Mouse (Mus musculus) CH12.LX (cell line): ENCODE measurements around the gene Hip1r. TPM values are rescaled to one million over a fixed set of nuclear protein-coding genes. Genes with fewer than 3 reads are reported as not detected.

Source experiments
- DNase-seq: peaks from one replicate; pipeline ENCODE4 v3.0.0-alpha.2; 2013; ENCODE audit errors: extremely low read depth
- H3K27ac ChIP-seq: 2 replicates; pipeline ENCODE4 v1.5.1; 2012; ENCODE audit warnings: low read depth, mild to moderate bottlenecking, control low read depth, moderate library complexity; ENCODE audit not compliant: insufficient read depth
- H3K27me3 ChIP-seq: replicated peaks from 2 replicates; pipeline ENCODE3; 2012; ENCODE audit warnings: inconsistent platforms
- H3K36me3 ChIP-seq, 2 experiments: replicated peaks in 1 of 2; 2 replicates each; pipeline versions ENCODE3 to v1.6.1; 2012; ENCODE audit warnings: inconsistent platforms in 1 of 2, low read length in 1 of 2, mild to moderate bottlenecking in 1 of 2, mixed read lengths in 1 of 2, moderate library complexity in 1 of 2; ENCODE audit not compliant: control insufficient read depth in 1 of 2, insufficient read depth in 1 of 2
- H3K4me1 ChIP-seq, 2 experiments: 2 replicates each; pipeline ENCODE4 v1.6.1; 2012; ENCODE audit warnings: inconsistent platforms in 1 of 2, moderate library complexity in 1 of 2; ENCODE audit not compliant: insufficient read depth in 2 of 2, control insufficient read depth in 1 of 2
- H3K4me2 ChIP-seq: 2 replicates; pipeline ENCODE4 v1.6.1; 2012; ENCODE audit warnings: low read depth, mild to moderate bottlenecking, control low read depth; ENCODE audit not compliant: poor library complexity, insufficient read depth, severe bottlenecking
- H3K4me3 ChIP-seq, 3 experiments: fragments of 150-350 bp in 1 of 3; sonication (generic) in 1 of 3; replicated peaks in 1 of 3; 2 replicates each; pipeline versions ENCODE3 to v1.5.1; 2011 to 2012; ENCODE audit warnings: low read depth in 2 of 3, low read length in 2 of 3, mild to moderate bottlenecking in 2 of 3, moderate library complexity in 2 of 3, control low read depth in 1 of 3, improper control_type of control experiment in 1 of 3, inconsistent platforms in 1 of 3, mixed read lengths in 1 of 3; ENCODE audit not compliant: poor library complexity in 1 of 3
- H3K79me2 ChIP-seq: replicated peaks from 2 replicates; pipeline ENCODE4 v1.6.1; 2012; ENCODE audit warnings: mild to moderate bottlenecking, moderate library complexity; ENCODE audit not compliant: control insufficient read depth, poor library complexity, insufficient read depth, severe bottlenecking; ENCODE audit errors: extremely low read depth
- H3K9ac ChIP-seq: 2 replicates; pipeline ENCODE4 v1.6.1; 2012; ENCODE audit warnings: low read depth, mild to moderate bottlenecking, control low read depth, moderate library complexity; ENCODE audit not compliant: insufficient read depth
- H3K9me3 ChIP-seq: replicated peaks from 2 replicates; pipeline ENCODE3; 2012; ENCODE audit warnings: low read length, inconsistent platforms, mixed read lengths
- CHD1 ChIP-seq: IDR thresholded peaks from 2 replicates; pipeline ENCODE4 v1.6.1; 2012; ENCODE audit warnings: low read depth, low read length, improper control_type of control experiment, inconsistent platforms
- CHD2 ChIP-seq: IDR thresholded peaks from 2 replicates; pipeline ENCODE4 v1.6.1; 2011; ENCODE audit warnings: low read length, improper control_type of control experiment
- E2F4 ChIP-seq: IDR thresholded peaks from 2 replicates; pipeline ENCODE4 v1.6.1; 2011; ENCODE audit warnings: low read depth, low read length, improper control_type of control experiment; ENCODE audit not compliant: insufficient replicate concordance
- ELF1 ChIP-seq: IDR thresholded peaks from 2 replicates; pipeline ENCODE4 v1.6.1; 2014; ENCODE audit warnings: low read depth, mild to moderate bottlenecking, inconsistent platforms, low read length, improper control_type of control experiment
- ETS1 ChIP-seq: conservative IDR thresholded peaks from 2 replicates; pipeline ENCODE4 v1.6.1; 2012; ENCODE audit warnings: low read depth, mild to moderate bottlenecking, inconsistent platforms, low read length, improper control_type of control experiment, moderate library complexity
- GABPA ChIP-seq: IDR thresholded peaks from 2 replicates; pipeline ENCODE4 v1.6.1; 2012; ENCODE audit warnings: low read depth, low read length, improper control_type of control experiment, inconsistent platforms; ENCODE audit not compliant: insufficient replicate concordance
- MAFK ChIP-seq: IDR thresholded peaks from 2 replicates; pipeline ENCODE4 v1.6.1; 2011; ENCODE audit warnings: low read length, improper control_type of control experiment; ENCODE audit not compliant: insufficient replicate concordance
- MXI1 ChIP-seq: IDR thresholded peaks from 2 replicates; pipeline ENCODE4 v1.6.1; 2011; ENCODE audit warnings: mild to moderate bottlenecking, low read depth, low read length, improper control_type of control experiment
- NRF1 ChIP-seq: IDR thresholded peaks from 2 replicates; pipeline ENCODE4 v1.6.1; 2014; ENCODE audit warnings: low read depth, mild to moderate bottlenecking, inconsistent platforms, low read length, improper control_type of control experiment, moderate library complexity
- PAX5 ChIP-seq: IDR thresholded peaks from 2 replicates; pipeline ENCODE4 v1.6.1; 2012; ENCODE audit warnings: low read length, inconsistent platforms, mixed read lengths
- POLR2A ChIP-seq: IDR thresholded peaks from 2 replicates; pipeline ENCODE4 v1.6.1; 2011; ENCODE audit warnings: low read depth, mild to moderate bottlenecking, improper control_type of control experiment, low read length
- RAD21 ChIP-seq: IDR thresholded peaks from 2 replicates; pipeline ENCODE4 v1.6.1; 2011; ENCODE audit warnings: low read depth, mild to moderate bottlenecking, low read length, improper control_type of control experiment, moderate library complexity
- RCOR1 ChIP-seq: conservative IDR thresholded peaks from 2 replicates; pipeline ENCODE4 v1.6.1; 2012; ENCODE audit warnings: low read depth, mild to moderate bottlenecking, inconsistent platforms, low read length, improper control_type of control experiment
- SMC3 ChIP-seq: IDR thresholded peaks from 2 replicates; pipeline ENCODE4 v1.6.1; 2011; ENCODE audit warnings: low read depth, low read length, improper control_type of control experiment
- dilution Hi-C: fragments of 300-500 bp; cut with MboI; formaldehyde crosslinking; loops from 2 replicates; pipeline ENCODE4 v1.14.3; 2020; ENCODE audit warnings: low sequenced_read_pairs; ENCODE audit not compliant: extremely low pct_unique_long_range_greater_than_20kb, extremely low pct_ligation_motif_present
- in situ Hi-C: fragments of 300-500 bp; cut with MboI; formaldehyde crosslinking; loops from 3 replicates; pipeline ENCODE4 v1.14.3; 2019; ENCODE audit warnings: low sequenced_read_pairs, low pct_ligation_motif_present, low pct_unique_long_range_greater_than_20kb, mixed read lengths
- polyA plus RNA-seq: library from polyadenylated mRNA; unstranded; fragments of >175 nt; gene quantifications from 2 replicates; pipeline ENCODE4 v1.2.1, GENCODE M21; 2012; ENCODE audit warnings: low read depth; ENCODE audit not compliant: insufficient read length
- total RNA-seq, 2 experiments: library from RNA; depleted of rRNA; stranded (reverse); fragments of 300-350 nt in 1 of 2; fragments of >200 nt in 1 of 2; gene quantifications; 2 replicates each; pipeline ENCODE4 v1.2.3; 2012 to 2014

Hip1r gene
- total and polyA plus RNA-seq, 3 experiments, result 26.1 to 49.8 (median 44.7) TPM

GRCm38 (mm10) chr5:123997211-123997751, 23.9 kb downstream of the Hip1r start:
- H3K36me3 ChIP-seq, result peaks cover 81 to 94% of the 10 kb centered on the region in 2 experiments
- peaks cover 9 to 23% of the 10 kb centered on the region in 2 experiments for H3K4me1 ChIP-seq
- no peak overlapping the region for H3K4me3 ChIP-seq

DNA sequence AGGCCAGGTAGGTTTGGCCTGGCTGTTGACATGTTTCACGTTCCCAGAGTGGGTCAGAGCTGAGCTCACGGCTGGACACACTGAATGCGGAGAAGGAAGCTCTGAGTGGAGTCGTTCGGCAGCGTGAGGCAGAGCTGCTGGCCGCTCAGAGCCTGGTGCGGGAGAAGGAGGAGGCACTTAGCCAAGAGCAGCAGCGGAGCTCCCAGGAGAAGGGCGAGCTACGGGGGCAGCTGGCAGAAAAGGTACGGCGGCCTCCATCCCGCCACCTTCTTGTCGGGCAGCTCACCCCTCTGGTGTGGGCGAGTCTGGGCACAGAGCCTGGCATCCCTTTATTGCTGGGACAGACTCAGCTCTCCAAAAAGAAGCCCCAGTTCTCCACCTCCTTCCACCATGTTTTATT, 24.4 kb downstream of the Hip1r start:
- H3K9me3 ChIP-seq, result no peaks in the 10 kb centered on the region
- H3K4me2 ChIP-seq, result no peak overlapping the region
- dilution Hi-C loops (no loop called here), in situ Hi-C loops (loop anchor here (10.0 kb wide), 1 partner anchor 183 kb away; no protein-coding TSS in a partner anchor)
- no peaks in the 10 kb centered on the region for H3K27me3 ChIP-seq
- no peak for TF ChIP-seq MAFK
- no peak overlapping the region for H3K9ac ChIP-seq
- DNase-seq, result no peak
- peaks cover 82 to 94% of the 10 kb centered on the region in 2 experiments for H3K36me3 ChIP-seq
- H3K79me2 ChIP-seq, result no peaks in the 10 kb centered on the region
- H3K4me1 ChIP-seq, result peaks cover 7 to 23% of the 10 kb centered on the region in 2 experiments; a peak in 3 of 4 replicates
- no peak overlapping the region for H3K4me3 ChIP-seq
- H3K27ac ChIP-seq, result no peak overlapping the region

More at GRCm38 (mm10) chr5:123997211-123997751, 23.9 kb downstream of the Hip1r start:
- Histone ChIP-seq H3K9me3 (no peaks in the 10 kb centered on the region), H3K9ac (no peak overlapping the region), H3K79me2 (no peaks in the 10 kb centered on the region), H3K4me2 (no peak overlapping the region), H3K27me3 (no peaks in the 10 kb centered on the region), H3K27ac (no peak overlapping the region)
- dilution Hi-C loops (no loop called here), in situ Hi-C loops (loop anchor here (10.0 kb wide), 1 partner anchor 182 kb away; no protein-coding TSS in a partner anchor)
- TF ChIP-seq PAX5, result no peak
- no peak for TF ChIP-seq RCOR1
- no peak for TF ChIP-seq GABPA
- no peak for TF ChIP-seq ETS1
- no peak for TF ChIP-seq RAD21
- TF ChIP-seq NRF1, result no peak
- no peak for TF ChIP-seq CHD2
- no peak for TF ChIP-seq ELF1
- TF ChIP-seq MXI1, result no peak
- TF ChIP-seq CHD1, result no peak
- no peak for TF ChIP-seq SMC3
- TF ChIP-seq POLR2A, result no peak
- no peak for TF ChIP-seq E2F4
- no peak for DNase-seq
